Mouse (Mus musculus) liver, embryonic 13.5 days (tissue): ENCODE measurements at regions not wholly inside any gene's neighbourhood (a gene's known extent, or its start where the extent isn't known, plus 50 kb on each side); places are given as distances from the start of the nearest gene placed in this dataset.

Experiments
- ATAC-seq: fragments of 200-750 bp; cut with Nextera tagmentation; 2 replicates; pipeline ENCODE4 v1.8.0; 2017; ENCODE audit warnings: low read depth, mild to moderate bottlenecking, moderate number of reproducible peaks, moderate library complexity
- DNase-seq: peaks from one replicate; pipeline ENCODE4 v3.0.0; 2022
- H3K27ac ChIP-seq: fragments of 300-500 bp; sonication (generic); 2 replicates; pipeline ENCODE4 v1.5.1; 2015; ENCODE audit warnings: moderate library complexity, mild to moderate bottlenecking, inconsistent platforms
- H3K27me3 ChIP-seq: fragments of 300-500 bp; sonication (generic); 2 replicates; pipeline ENCODE4 v1.6.1; 2015; ENCODE audit warnings: mild to moderate bottlenecking, inconsistent platforms
- H3K36me3 ChIP-seq: fragments of 300-500 bp; sonication (generic); 2 replicates; pipeline ENCODE4 v1.6.1; 2015; ENCODE audit warnings: mild to moderate bottlenecking, inconsistent platforms
- H3K4me1 ChIP-seq: fragments of 300-500 bp; sonication (generic); replicated peaks from 2 replicates; pipeline ENCODE4 v1.6.1; 2015; ENCODE audit warnings: inconsistent platforms
- H3K4me2 ChIP-seq: fragments of 300-500 bp; sonication (generic); 2 replicates; pipeline ENCODE4 v1.6.1; 2015; ENCODE audit warnings: inconsistent platforms, mild to moderate bottlenecking, moderate library complexity
- H3K4me3 ChIP-seq: fragments of 300-500 bp; sonication (generic); replicated peaks from 2 replicates; pipeline ENCODE4 v1.5.1; 2015; ENCODE audit warnings: mild to moderate bottlenecking, inconsistent platforms
- H3K9ac ChIP-seq: fragments of 300-500 bp; sonication (generic); 2 replicates; pipeline ENCODE4 v1.6.1; 2015; ENCODE audit warnings: mild to moderate bottlenecking, inconsistent platforms
- H3K9me3 ChIP-seq: fragments of 300-500 bp; sonication (generic); replicated peaks from 2 replicates; pipeline ENCODE4 v1.6.1; 2016; ENCODE audit warnings: inconsistent platforms
- WGBS: fragments of 180-500 bp; shearing (Covaris S2); methylation state at CpG from one replicate; pipeline ENCODE4 v1.1.7; 2015; ENCODE audit not compliant: insufficient replicate concordance; 5-methylcytosine and 5-hydroxymethylcytosine counted together

DNA sequence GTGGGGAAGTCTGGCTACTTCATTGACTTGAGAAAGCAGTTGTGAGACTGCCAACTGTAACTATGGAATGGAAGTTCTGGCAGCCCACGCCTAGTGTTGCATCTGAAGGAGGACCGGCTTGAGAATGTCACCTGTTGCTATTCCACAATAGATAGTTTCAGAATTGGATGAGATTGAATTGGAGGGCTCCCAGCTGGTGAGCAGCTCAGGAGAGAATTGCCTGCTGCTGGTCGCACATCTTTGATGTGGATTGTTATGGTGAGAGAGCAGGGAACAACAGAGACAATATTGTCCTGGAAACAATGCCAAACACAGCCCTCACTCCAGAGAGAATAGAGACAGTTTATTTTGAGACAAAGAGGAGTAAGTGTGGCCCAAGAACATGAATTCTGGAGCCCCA lies 585.9 kb downstream of the Plekhb2 start:
- Histone ChIP-seq H3K27me3 (no peaks in the 10 kb centered on the region), H3K36me3 (no peaks in the 10 kb centered on the region), H3K4me2 (no peak overlapping the region), H3K4me1 (no peaks in the 10 kb centered on the region), H3K9me3 (peaks cover 3% of the 10 kb centered on the region; the same call in 1 of the 2 replicates), H3K4me3 (no peak overlapping the region), H3K9ac (no peak overlapping the region), H3K27ac (no peak overlapping the region)
- ATAC-seq = no peak
- no peak for DNase-seq
- 56% methylated on average over 3 of the region's 3 CpGs for WGBS

DNA sequence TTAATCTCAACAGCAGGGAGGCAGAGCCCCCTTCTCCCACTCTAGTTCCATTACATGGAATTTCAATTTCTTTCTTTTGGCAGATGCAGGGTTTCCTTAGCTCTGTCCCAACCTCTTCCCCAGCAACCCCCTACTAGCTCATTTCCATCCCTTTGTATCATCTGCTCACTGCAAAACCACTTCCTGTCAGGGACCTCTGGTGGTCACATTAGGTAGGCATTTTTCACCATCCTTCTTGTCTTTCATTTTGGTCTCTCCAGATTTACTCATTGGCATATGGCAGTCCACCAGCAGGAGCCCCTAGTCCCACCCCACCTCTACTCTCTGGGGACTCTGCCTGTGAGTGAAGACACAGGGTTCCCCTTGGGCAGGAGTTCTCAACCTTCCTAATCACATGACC lies 597.6 kb downstream of the Plekhb2 start:
- no peak for ATAC-seq
- Histone ChIP-seq H3K4me2 (no peak overlapping the region), H3K4me1 (no peaks in the 10 kb centered on the region)

DNA sequence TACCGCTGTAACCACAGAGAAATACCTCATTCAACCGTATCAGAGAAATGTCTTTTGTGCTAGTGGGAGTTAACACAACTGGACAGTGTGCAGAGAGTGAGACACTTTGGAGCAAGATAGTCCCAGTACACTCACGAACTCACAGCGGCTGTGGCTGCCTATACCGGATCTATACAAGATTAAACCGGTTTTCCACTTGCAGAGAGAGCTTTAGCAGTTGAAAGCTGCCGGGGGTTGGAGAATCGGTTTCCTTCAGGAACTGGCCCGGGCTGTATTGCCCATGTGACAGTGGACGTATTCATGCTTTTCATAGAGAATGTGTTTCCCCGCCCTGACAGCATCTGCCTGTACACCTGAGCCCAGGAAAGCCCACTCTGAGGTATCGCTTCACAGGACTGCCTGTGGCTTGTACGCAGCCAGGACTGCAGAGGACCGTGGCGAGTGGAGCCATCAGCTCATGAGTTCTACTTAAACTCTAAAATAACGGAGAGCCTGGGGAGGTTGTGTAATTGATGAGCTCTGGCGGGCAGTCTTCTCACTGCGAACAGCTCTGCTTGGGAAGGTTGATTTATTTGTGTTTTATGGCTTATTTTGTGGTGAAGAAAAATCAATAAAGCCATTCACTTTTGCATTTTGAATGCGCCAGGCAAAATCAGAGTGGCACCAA lies 602.8 kb downstream of the Plekhb2 start:
- Histone ChIP-seq H3K4me1 (no peaks in the 10 kb centered on the region), H3K4me2 (no peak overlapping the region), H3K9me3 (no peaks in the 10 kb centered on the region), H3K27me3 (no peaks in the 10 kb centered on the region), H3K27ac (no peak overlapping the region), H3K36me3 (no peaks in the 10 kb centered on the region), H3K4me3 (no peak overlapping the region), H3K9ac (no peak overlapping the region)
- ATAC-seq = no peak
- no peak for DNase-seq
- WGBS = 74% methylated on average over 19 of the region's 19 CpGs

More for the DNA sequence above, 597.6 kb downstream of the Plekhb2 start:
- no peaks in the 10 kb centered on the region for H3K36me3 ChIP-seq
- H3K4me3 ChIP-seq = no peak overlapping the region
- no peak for DNase-seq
- no peaks in the 10 kb centered on the region for H3K27me3 ChIP-seq
- no peak overlapping the region for H3K9ac ChIP-seq
- H3K9me3 ChIP-seq = no peaks in the 10 kb centered on the region
- H3K27ac ChIP-seq = no peak overlapping the region

DNA sequence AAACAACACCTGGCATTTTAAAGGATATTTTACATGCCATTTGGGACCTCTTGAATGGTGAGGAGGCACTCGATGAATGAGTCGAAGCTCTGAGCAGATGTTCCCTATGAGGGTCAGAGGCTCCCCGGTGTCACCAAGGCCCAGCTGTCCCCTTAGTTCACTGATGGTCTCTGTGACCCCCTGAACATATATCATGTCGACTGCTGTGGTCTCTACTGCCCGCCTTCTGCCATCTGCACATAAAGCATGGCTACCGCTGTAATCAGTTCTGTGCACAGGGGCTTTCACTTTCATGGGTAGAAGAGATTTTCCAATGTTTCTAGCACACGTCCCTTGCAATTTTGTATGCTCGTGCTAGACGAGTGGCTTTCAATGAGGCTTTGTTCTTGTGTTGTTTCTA lies 607.8 kb downstream of the Plekhb2 start:
- no peak for ATAC-seq
- WGBS = 55% methylated on average over 9 of the region's 9 CpGs
- H3K4me3 ChIP-seq = no peak overlapping the region

DNA sequence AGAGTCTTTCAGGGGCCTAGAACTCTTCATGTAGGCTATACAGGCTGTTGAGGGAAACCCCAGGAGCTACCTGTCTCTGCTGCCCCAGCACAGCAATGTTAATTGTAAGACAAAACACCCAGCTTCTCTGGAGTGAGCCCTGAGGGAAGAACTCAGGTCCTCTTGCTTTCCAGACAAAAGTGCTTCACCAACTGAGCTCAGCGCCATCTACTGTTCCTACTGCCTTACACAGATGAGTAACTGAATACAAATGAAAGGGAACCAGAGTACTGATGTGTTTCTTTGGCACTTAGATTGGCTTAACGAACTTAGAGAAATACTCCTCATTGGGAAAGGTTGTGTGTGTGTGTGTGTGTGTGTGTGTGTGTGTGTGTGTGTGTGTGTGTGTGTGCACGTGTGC lies 603.1 kb upstream of the Hs6st1 start:
- Histone ChIP-seq H3K36me3 (no peaks in the 10 kb centered on the region), H3K4me1 (no peaks in the 10 kb centered on the region), H3K9me3 (0 out of 2 replicates have a peak, but pooled peaks cover 2% of the 10 kb centered on the region), H3K4me3 (no peak overlapping the region), H3K27ac (no peak overlapping the region), H3K4me2 (no peak overlapping the region), H3K27me3 (no peaks in the 10 kb centered on the region), H3K9ac (no peak overlapping the region)
- DNase-seq = no peak
- 29% methylated on average over 3 of the region's 3 CpGs for WGBS
- no peak for ATAC-seq

More for the DNA sequence above, 607.8 kb downstream of the Plekhb2 start:
- no peaks in the 10 kb centered on the region for H3K27me3 ChIP-seq
- no peak overlapping the region for H3K27ac ChIP-seq
- no peak overlapping the region for H3K9ac ChIP-seq
- no peak overlapping the region for H3K4me2 ChIP-seq
- no peak for DNase-seq
- H3K9me3 ChIP-seq = no peaks in the 10 kb centered on the region
- H3K36me3 ChIP-seq = no peaks in the 10 kb centered on the region
- H3K4me1 ChIP-seq = no peaks in the 10 kb centered on the region

DNA sequence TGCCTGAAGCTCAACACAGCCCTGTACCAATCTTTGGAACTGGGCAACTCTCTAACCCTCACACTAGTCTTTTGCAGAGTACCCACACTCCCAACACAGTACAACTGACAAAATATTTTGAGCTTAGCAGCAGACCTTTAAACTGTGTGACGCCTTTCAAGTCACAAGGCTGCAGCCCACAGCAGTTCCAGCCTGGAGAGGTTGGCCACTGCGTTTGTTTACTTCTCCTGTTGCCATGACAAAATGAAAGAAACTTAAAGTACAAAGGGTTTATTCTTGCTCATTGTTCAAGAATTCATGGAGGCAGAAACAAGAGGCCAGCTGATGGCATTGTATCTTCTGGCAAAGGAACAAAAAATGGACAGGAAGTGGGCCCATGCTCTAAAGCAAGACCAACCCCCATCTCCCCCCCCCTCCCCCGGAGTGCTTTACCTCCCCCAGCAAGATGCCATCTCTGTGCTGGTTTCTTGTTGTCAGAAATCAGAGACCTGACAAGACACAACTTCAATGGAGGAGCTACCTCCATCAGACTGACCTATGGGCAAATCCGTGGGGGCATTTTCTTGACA lies 598.9 kb upstream of the Hs6st1 start:
- H3K27ac ChIP-seq = no peak overlapping the region
- no peaks in the 10 kb centered on the region for H3K4me1 ChIP-seq
- 66% methylated on average over 4 of the region's 4 CpGs for WGBS
- H3K27me3 ChIP-seq = no peaks in the 10 kb centered on the region
- no peak overlapping the region for H3K4me3 ChIP-seq
- ATAC-seq = no peak
- no peak overlapping the region for H3K9ac ChIP-seq
- peaks cover 5% of the 10 kb centered on the region; the same call in 1 of the 2 replicates for H3K9me3 ChIP-seq
- no peak overlapping the region for H3K4me2 ChIP-seq
- H3K36me3 ChIP-seq = no peaks in the 10 kb centered on the region
- DNase-seq = no peak

DNA sequence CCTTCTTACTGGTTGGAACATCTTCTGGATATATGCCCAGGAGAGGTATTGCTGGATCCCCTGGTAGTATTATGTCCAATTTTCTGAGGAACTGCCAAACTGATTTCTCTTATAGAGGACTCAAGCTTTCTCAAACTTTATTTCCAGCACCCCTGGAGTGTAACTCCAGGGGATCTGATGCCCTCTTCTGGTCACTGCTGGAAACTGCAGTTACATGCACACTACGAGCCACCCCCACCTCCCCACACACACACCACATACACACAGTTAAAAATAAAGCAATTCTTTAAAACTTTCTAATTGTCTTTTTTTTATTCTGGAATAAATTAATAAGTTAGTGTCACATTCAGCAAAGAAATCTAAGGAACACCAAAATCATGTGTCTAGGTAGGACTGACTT lies 589.9 kb upstream of the Hs6st1 start:
- ATAC-seq (no peak), DNase-seq (no peak)
- Histone ChIP-seq H3K36me3 (no peaks in the 10 kb centered on the region), H3K27me3 (no peaks in the 10 kb centered on the region), H3K9ac (no peak overlapping the region), H3K4me3 (no peak overlapping the region), H3K9me3 (peaks cover 5% of the 10 kb centered on the region; the same call in 1 of the 2 replicates), H3K4me1 (no peaks in the 10 kb centered on the region), H3K27ac (no peak overlapping the region), H3K4me2 (no peak overlapping the region)
- 60% methylated on average over 1 of the region's 1 CpGs for WGBS

DNA sequence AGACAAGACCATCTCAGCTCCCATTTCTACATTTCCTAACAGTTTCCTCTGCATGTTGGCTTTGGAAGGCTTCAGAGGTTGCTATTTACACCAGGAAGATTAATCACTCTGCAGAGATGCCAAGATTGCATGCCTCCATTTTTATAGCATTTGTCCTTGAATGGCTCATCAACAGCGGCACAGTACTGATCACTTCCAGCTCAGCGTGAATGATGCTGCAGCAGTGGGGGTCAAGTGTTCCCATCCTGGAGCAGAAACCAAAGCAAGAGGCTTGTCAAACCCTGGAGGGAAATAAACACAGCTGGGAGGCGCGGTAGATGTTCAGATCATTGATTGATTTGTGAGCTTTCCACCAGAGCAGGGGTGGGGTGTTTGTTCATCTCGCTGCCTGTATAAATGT lies 572.2 kb upstream of the Hs6st1 start:
- Histone ChIP-seq H3K9ac (no peak overlapping the region), H3K27me3 (no peaks in the 10 kb centered on the region), H3K9me3 (no peaks in the 10 kb centered on the region), H3K4me3 (no peak overlapping the region), H3K4me1 (no peaks in the 10 kb centered on the region), H3K36me3 (no peaks in the 10 kb centered on the region), H3K27ac (no peak overlapping the region), H3K4me2 (no peak overlapping the region)
- no peak for ATAC-seq
- 58% methylated on average over 5 of the region's 5 CpGs for whole genome bisulfite sequencing
- DNase-seq = no peak

DNA sequence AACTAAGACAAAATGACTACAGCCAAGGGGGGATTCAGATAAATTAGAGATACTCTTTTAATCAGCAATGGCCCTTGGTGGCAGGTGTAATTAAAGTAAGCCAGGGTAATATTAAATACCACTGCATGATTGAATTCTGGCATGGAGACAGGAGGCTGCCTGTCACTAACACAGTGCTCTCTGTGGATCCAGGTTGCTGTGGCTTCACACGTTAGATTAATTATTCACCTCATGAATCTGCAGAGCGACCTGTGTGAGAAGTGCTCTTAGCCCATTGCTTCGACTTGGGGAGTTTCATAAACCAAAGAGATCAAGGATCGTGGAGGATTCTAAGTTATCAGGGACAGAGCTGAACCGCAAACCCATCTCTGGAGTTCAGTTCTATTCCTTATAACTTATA lies 545.2 kb upstream of the Hs6st1 start:
- Histone ChIP-seq H3K4me1 (no peaks in the 10 kb centered on the region), H3K4me2 (no peak overlapping the region), H3K9me3 (no peaks in the 10 kb centered on the region), H3K27ac (no peak overlapping the region), H3K4me3 (no peak overlapping the region), H3K27me3 (no peaks in the 10 kb centered on the region), H3K36me3 (no peaks in the 10 kb centered on the region), H3K9ac (no peak overlapping the region)
- no peak for DNase-seq
- ATAC-seq = no peak
- 53% methylated on average over 5 of the region's 5 CpGs for WGBS

DNA sequence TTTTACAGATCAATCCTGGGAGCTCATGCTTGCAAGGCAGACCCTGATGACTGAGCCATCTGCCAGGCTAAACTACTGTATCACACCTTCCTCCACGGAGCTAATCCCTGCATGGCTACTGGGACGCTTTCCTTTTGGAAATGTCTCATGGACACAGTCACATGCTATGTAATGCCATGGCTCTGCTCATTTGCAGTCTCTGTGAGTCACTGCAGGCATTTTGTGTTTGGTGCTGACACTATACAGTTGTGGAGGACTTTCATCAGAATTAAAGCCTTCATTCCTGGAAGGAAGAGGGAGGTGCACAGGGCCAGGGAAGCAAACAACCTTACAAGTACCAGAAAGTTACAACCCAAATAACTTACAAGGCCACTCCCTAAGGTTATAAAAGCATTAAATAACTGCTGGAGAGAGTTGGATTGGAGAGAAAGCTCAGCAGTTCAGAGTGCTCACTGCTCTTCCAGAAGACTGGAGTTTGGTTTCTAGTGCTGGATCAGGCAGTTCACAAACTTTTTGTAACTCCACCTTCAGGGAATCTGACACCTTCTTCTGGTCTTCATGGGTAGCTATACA lies 544.3 kb upstream of the Hs6st1 start:
- H3K9ac ChIP-seq = no peak overlapping the region
- ATAC-seq (no peak), DNase-seq (no peak)
- no peaks in the 10 kb centered on the region for H3K27me3 ChIP-seq
- H3K4me1 ChIP-seq = no peaks in the 10 kb centered on the region
- no peak overlapping the region for H3K27ac ChIP-seq
- H3K36me3 ChIP-seq = no peaks in the 10 kb centered on the region
- no peak overlapping the region for H3K4me2 ChIP-seq
- H3K4me3 ChIP-seq = no peak overlapping the region
- no peaks in the 10 kb centered on the region for H3K9me3 ChIP-seq
- WGBS = 63% methylated on average over 2 of the region's 2 CpGs

DNA sequence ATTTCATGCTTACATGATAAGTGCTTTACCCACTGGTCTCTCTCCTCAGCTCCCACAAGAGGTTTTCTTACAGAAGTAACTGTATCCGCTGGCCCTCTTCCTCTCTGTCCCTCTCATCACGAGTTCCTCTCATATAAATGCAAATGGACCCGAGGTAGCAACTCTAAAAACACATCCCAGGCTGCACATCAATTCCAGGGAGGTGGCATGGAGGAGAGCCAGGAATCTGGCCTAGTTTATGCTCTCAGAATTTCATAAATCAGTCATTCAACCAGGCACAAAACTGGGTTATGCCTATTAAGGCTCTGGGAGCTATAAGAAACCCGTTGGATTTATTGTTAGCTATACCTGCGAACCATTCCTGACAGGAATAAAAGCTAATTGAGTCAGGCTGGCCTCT lies 543.4 kb upstream of the Hs6st1 start:
- ATAC-seq = no peak
- no peak overlapping the region for H3K27ac ChIP-seq
- no peaks in the 10 kb centered on the region for H3K36me3 ChIP-seq
- H3K27me3 ChIP-seq = no peaks in the 10 kb centered on the region
- no peaks in the 10 kb centered on the region for H3K4me1 ChIP-seq
- H3K9ac ChIP-seq = no peak overlapping the region
- no peak for DNase-seq
- H3K4me2 ChIP-seq = no peak overlapping the region
- WGBS = 46% methylated on average over 5 of the region's 5 CpGs
- H3K9me3 ChIP-seq = no peaks in the 10 kb centered on the region
- no peak overlapping the region for H3K4me3 ChIP-seq
